Mouse (Mus musculus) cerebellum, adult 2 months (tissue): ENCODE results near the gene Zfp786. TPM values are rescaled to one million over a fixed set of nuclear protein-coding genes. Genes with fewer than 3 reads are reported as not detected.
"Not testable (repeated sequence)": the region's sequence is repeated elsewhere in the genome, so short reads cannot be mapped to it uniquely, and the experiment has no call there.

Experiments used
- DNase-seq, 2 experiments: peaks; one replicate each; pipeline ENCODE4 v3.0.0; 2021
- H3K27ac ChIP-seq: fragments of 200-500 bp; 2 replicates; pipeline ENCODE4 v1.5.1; 2012; ENCODE audit warnings: low read length, control low read depth, inconsistent platforms; ENCODE audit not compliant: insufficient read depth
- H3K27me3 ChIP-seq: fragments of 200-500 bp; 2 replicates; pipeline ENCODE4 v1.6.1; 2012; ENCODE audit warnings: inconsistent platforms, mild to moderate bottlenecking, low read length, moderate library complexity; ENCODE audit not compliant: control insufficient read depth, insufficient read depth
- H3K4me1 ChIP-seq: fragments of 200-500 bp; 2 replicates; pipeline ENCODE4 v1.6.1; 2011; ENCODE audit warnings: low read length; ENCODE audit not compliant: control insufficient read depth, insufficient read depth
- H3K4me3 ChIP-seq: fragments of 200-500 bp; replicated peaks from 2 replicates; pipeline ENCODE3; 2011; ENCODE audit warnings: mild to moderate bottlenecking, low read depth, low read length, control low read depth; ENCODE audit not compliant: insufficient read depth
- CTCF ChIP-seq: fragments of 200-500 bp; IDR thresholded peaks from 2 replicates; pipeline ENCODE4 v1.5.1; 2011; ENCODE audit warnings: low read depth, mild to moderate bottlenecking, control low read depth, low read length, moderate library complexity, borderline replicate concordance; ENCODE audit not compliant: insufficient read depth
- POLR2A ChIP-seq: fragments of 200-500 bp; IDR thresholded peaks from 2 replicates; pipeline ENCODE4 v1.6.1; 2011; ENCODE audit warnings: low read length, control low read depth, borderline replicate concordance; ENCODE audit not compliant: insufficient read depth
- WGBS: fragments of 180-500 bp; shearing (Covaris S2); methylation state at CpG from one replicate; pipeline ENCODE4 v1.1.7; 2018; 5-methylcytosine and 5-hydroxymethylcytosine counted together
- polyA plus RNA-seq: library from polyadenylated mRNA; depleted of rRNA; stranded (reverse); fragments of >200 nt; gene quantifications from 2 replicates; pipeline ENCODE4 v1.2.3, GENCODE M21; 2012

The Zfp786 gene
- polyA plus RNA-seq, 1 experiment: 2.9 TPM

DNA sequence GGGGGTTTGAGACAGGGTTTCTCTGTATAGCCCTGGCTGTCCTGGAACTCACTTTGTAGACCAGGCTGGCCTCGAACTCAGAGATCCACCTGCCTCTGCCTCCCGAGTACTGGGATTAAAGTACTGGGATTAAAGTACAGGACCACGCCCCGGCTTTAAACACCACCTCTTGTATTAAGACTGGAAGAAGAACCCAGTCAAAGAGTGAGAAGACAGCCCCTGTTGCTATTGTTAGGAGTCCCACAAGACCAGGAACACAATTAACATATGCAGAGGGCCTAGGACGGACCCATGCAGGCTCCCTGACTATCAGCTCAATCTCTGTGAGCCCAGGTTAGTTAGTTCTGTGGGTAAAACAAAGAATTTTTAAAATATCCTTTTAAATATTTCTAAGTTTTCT is 41.6 kb upstream of the Zfp786 start:
- WGBS: 92% methylated on average over 5 of the region's 5 CpGs
- no peak for DNase-seq
- no peak for TF ChIP-seq POLR2A
- no peak for TF ChIP-seq CTCF

DNA sequence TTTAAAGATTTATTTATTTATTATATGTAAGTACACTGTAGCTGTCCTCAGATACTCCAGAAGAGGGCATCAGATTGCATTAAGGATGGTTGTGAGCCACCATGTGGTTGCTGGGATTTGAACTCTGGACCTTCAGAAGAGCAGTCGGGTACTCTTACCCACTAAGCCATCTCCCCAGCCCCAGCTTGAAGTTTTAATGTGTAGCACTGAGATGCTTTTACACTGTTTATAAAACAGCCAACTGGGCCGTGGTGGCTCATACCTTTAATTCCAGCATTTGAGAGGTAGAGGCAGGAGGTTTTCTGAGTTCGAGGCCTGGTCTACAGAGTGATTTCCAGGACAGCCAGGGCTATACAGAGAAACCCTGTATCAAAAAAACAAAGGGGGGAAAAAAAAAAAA is 27.1 kb upstream of the Zfp786 start:
- WGBS: 94% methylated on average over 3 of the region's 3 CpGs

More for the DNA sequence above, 41.6 kb upstream of the Zfp786 start:
- Histone ChIP-seq H3K4me3 (no peak overlapping the region), H3K27ac (no peak overlapping the region), H3K27me3 (no peaks in the 10 kb centered on the region), H3K4me1 (no peaks in the 10 kb centered on the region)

DNA sequence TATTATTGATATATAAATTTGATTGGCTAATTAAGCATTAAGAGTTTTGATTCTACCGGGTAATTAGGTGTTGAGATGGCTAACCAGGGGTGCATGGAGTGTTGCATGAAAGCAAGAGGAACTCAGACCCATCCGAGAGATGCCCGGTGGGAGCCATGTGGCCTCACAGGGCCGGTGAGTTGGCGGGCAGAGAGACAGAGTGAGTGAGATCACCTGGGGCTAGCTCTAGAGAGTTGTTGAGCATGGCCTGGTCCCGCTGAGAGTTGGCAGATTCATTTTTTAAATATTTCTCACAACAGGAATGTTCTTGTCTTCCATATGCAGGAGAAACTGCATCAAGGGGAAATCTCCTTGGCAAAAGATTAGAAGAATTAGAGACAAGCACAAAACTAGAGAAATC is 26.6 kb upstream of the Zfp786 start:
- peak; percentile 37 to 55 for DNase-seq
- 26% methylated on average over 6 of the region's 6 CpGs for WGBS
- no peaks in the 10 kb centered on the region for H3K27me3 ChIP-seq
- no peaks in the 10 kb centered on the region for H3K4me1 ChIP-seq
- no peak overlapping the region for H3K4me3 ChIP-seq
- no peak overlapping the region for H3K27ac ChIP-seq
- TF ChIP-seq POLR2A (no peak), CTCF (no peak)

More for the DNA sequence above, 27.1 kb upstream of the Zfp786 start:
- not testable (repeated sequence) for DNase-seq, H3K27ac ChIP-seq, H3K4me1 ChIP-seq, H3K27me3 ChIP-seq, H3K4me3 ChIP-seq

DNA sequence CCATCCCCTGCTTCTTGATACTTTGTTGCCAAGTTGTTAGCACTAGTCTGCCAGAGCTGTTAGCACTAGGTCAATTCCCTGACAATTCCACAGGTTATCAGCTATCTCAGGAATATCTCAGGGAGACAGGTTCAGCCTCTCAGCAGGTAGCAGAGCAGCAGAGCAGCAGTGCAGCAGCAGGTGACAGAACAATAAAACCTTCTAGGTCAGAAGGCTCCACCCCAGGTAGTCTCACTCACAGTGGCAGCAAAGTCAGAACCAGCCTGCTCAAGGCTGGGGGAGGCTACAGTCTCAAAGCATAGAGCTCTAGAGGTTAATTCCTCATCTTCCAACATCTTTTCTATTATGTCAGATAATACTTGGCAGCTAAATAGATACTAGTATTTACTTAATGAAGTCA is 15.1 kb upstream of the Zfp786 start:
- no peak overlapping the region for H3K27ac ChIP-seq
- no peaks in the 10 kb centered on the region for H3K27me3 ChIP-seq

DNA sequence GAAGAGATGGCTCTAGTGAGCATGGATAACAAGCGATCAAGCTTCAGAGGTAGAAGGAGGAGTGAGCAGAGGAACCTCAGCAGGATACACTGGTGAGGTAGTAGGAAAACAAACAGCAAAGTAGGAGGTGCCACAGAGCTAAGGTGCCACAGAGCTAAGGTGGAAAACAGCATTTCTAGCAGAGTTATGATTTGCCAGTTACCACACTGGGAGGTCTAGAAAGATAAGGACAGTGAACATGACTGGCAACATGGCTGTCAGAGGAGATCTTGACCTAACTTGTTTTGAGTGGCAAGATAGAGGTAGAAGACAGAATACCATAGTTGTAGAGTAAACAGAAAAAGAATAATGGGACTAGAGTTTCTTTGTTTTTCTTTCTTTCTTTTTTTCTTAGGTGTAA is 11.7 kb upstream of the Zfp786 start:
- no peak for DNase-seq
- no peaks in the 10 kb centered on the region for H3K27me3 ChIP-seq
- no peak for TF ChIP-seq CTCF
- no peak overlapping the region for H3K4me3 ChIP-seq
- H3K4me1 ChIP-seq: peaks cover 5% of the 10 kb centered on the region; the same call in 1 of the 2 replicates
- H3K27ac ChIP-seq: no peak overlapping the region
- 81% methylated on average over 1 of the region's 1 CpGs for WGBS

More for the DNA sequence above, 15.1 kb upstream of the Zfp786 start:
- TF ChIP-seq POLR2A (no peak), CTCF (no peak)
- no peak overlapping the region for H3K4me3 ChIP-seq
- peak in 1 of 2 experiments; percentile 18 for DNase-seq
- no peaks in the 10 kb centered on the region for H3K4me1 ChIP-seq

DNA sequence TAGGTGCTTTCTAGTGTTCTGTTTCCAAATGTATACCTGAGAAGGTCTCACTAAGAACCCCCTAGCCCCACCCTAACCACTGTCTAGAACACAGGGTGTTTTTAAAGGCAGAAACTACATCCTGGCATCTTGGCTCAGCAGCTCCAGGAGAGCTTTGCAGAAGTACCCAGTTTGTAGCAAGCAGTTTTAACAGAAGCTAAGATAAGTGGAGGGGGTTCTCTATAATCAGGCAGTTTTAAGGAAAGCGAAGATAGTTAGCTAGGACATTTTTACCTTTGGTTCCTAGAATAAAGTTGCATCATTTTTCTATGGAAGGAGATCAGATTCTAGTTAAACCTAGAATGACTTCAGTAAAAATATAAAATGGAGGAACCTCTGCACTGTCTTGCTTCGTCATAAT is 11.2 kb upstream of the Zfp786 start:
- DNase-seq: no peak
- Histone ChIP-seq H3K27me3 (no peaks in the 10 kb centered on the region), H3K4me3 (no peak overlapping the region), H3K27ac (no peak overlapping the region), H3K4me1 (peaks cover 8% of the 10 kb centered on the region; the same call in 1 of the 2 replicates)
- WGBS: 97% methylated on average over 2 of the region's 2 CpGs
- TF ChIP-seq POLR2A (no peak), CTCF (no peak)

DNA sequence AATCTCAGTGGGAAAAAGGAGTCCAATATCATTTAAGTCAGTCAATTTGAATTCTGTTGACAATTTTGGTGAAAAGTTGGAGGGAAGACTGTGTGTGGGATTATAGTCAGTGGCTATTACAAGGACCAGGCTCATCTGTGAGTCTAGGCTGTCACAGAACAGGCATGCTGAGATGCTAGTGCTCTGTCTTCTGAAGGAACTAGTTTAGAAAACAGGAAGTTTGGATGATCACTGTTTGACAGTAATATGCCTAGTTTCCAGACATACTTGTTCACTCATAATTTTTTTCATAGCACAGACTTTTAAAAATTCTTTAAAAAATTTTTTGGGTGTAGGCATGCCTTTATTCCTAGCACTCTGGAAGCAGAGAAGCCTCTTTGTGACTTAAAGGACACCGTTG is 10.4 kb upstream of the Zfp786 start:
- Histone ChIP-seq H3K4me1 (peaks cover 8% of the 10 kb centered on the region; the same call in 1 of the 2 replicates), H3K27me3 (no peaks in the 10 kb centered on the region), H3K4me3 (no peak overlapping the region), H3K27ac (no peak overlapping the region)
- no peak for TF ChIP-seq POLR2A
- no peak for TF ChIP-seq CTCF
- DNase-seq: no peak
- WGBS: 100% methylated on average over 1 of the region's 1 CpGs

DNA sequence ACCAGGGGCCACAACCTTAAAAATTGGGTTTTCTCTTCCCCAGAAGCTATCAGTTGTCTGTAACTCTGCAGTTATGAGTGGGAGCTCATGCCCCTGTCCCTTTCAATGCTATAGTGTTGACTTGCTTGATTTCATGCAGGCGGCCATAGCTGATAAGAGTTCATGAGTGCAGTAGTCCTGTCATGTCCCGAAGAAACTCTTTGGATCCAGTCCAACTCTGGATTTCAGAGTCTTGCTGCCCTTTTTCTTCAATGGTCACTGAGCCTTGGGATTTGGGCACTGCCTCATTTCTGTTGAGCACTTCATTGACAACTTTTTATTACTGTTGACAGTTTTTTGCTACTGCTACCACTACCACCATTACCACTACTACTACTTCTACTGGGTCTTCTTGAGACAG is 7.0 kb upstream of the Zfp786 start:
- H3K4me3 ChIP-seq: no peak overlapping the region
- DNase-seq: peak in 1 of 2 experiments; percentile 26
- TF ChIP-seq POLR2A: no peak
- TF ChIP-seq CTCF: no peak
- H3K27me3 ChIP-seq: no peaks in the 10 kb centered on the region
- H3K4me1 ChIP-seq: peaks cover 8% of the 10 kb centered on the region; the same call in 1 of the 2 replicates
- WGBS: 36% methylated on average over 2 of the region's 2 CpGs
- no peak overlapping the region for H3K27ac ChIP-seq

DNA sequence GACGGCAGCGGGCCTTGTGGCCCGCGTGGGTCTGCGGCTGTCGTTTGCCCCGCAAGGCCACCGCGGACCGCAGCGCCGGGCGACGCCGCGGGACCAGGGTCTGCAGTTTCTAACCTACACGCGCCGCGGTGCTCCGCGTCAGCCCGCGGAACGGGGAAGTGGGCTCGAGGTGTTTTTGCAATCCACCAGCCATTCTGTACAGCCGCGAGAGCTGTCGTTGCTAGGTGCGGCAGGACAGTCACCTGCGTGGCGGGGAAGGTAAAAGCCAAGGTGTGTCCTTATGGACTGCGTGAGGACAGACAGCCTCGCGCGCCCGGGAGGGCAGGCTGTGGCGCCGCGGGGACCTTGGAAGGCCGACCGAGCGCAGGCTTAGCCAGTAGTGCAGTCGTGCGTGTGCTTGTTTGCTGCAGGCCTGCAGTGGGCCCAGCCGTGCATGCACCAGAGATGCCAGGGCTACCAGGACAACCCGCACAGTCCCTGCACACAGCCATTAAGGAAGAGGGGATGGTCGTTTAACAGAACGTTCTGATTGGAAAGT is 5.4 kb upstream of the Zfp786 start:
- peaks cover 8% of the 10 kb centered on the region; the same call in 1 of the 2 replicates for H3K4me1 ChIP-seq
- WGBS: under 1% methylated on average over 49 of the region's 49 CpGs
- peak overlapping the region; percentile 84 for H3K4me3 ChIP-seq
- TF ChIP-seq CTCF (no peak), POLR2A (no peak)
- no peaks in the 10 kb centered on the region for H3K27me3 ChIP-seq
- peak overlapping the region; percentile 76 for H3K27ac ChIP-seq
- peak; percentile 79 to 80 for DNase-seq
